Mouse (Mus musculus) intestine, postnatal 0 days (tissue): ENCODE data around the gene Pigf. TPM values are rescaled to one million over a fixed set of nuclear protein-coding genes. Genes with fewer than 3 reads are reported as not detected.

Experiments used
- ATAC-seq: fragments of 200-750 bp; cut with Nextera tagmentation; 2 replicates; pipeline ENCODE4 v1.8.0; 2017; ENCODE audit warnings: mild to moderate bottlenecking, moderate TSS enrichment, moderate library complexity
- H3K27ac ChIP-seq: fragments of 300-500 bp; sonication (generic); 2 replicates; pipeline ENCODE4 v1.5.1; 2014; ENCODE audit warnings: mild to moderate bottlenecking, low read depth, low read length, moderate library complexity
- H3K27me3 ChIP-seq: fragments of 300-500 bp; sonication (generic); replicated peaks from 2 replicates; pipeline ENCODE4 v1.6.1; 2014; ENCODE audit warnings: low read length, mixed read lengths; ENCODE audit not compliant: control insufficient read depth, insufficient read depth
- H3K36me3 ChIP-seq: fragments of 300-500 bp; sonication (generic); 2 replicates; pipeline ENCODE4 v1.6.1; 2014; ENCODE audit warnings: mild to moderate bottlenecking, moderate library complexity; ENCODE audit not compliant: control insufficient read depth, insufficient read depth
- H3K4me1 ChIP-seq: fragments of 300-500 bp; sonication (generic); replicated peaks from 2 replicates; pipeline ENCODE4 v1.6.1; 2014; ENCODE audit warnings: antibody characterized with exemption, low read length, mixed read lengths; ENCODE audit not compliant: control insufficient read depth, insufficient read depth
- H3K4me2 ChIP-seq: fragments of 300-500 bp; sonication (generic); replicated peaks from 2 replicates; pipeline ENCODE4 v1.6.1; 2014; ENCODE audit warnings: low read depth, mild to moderate bottlenecking, moderate library complexity
- H3K4me3 ChIP-seq: fragments of 300-500 bp; sonication (generic); 2 replicates; pipeline ENCODE4 v1.5.1; 2014; ENCODE audit warnings: low read depth, low read length
- H3K9ac ChIP-seq: fragments of 300-500 bp; sonication (generic); 2 replicates; pipeline ENCODE4 v1.6.1; 2014; ENCODE audit warnings: mild to moderate bottlenecking, low read depth, low read length
- H3K9me3 ChIP-seq: fragments of 300-500 bp; sonication (generic); 2 replicates; pipeline ENCODE4 v1.6.1; 2016; ENCODE audit warnings: mixed run types; ENCODE audit not compliant: control insufficient read depth
- CTCF ChIP-seq: sonication (generic); IDR thresholded peaks from 2 replicates; pipeline ENCODE4 v1.5.1; 2016; ENCODE audit warnings: low read depth, mild to moderate bottlenecking, control low read depth, antibody characterized with exemption, moderate library complexity
- WGBS: fragments of 180-500 bp; shearing (Covaris S2); extraction: QIAGEN DNeasy Blood & Tissue Kit; methylation state at CpG from one replicate; pipeline ENCODE4 v1.1.7; 2014; 5-methylcytosine and 5-hydroxymethylcytosine counted together
- polyA plus RNA-seq: library from polyadenylated mRNA; unstranded; fragments of >200 nt; fragmentation: Nextera tagmentation; extraction: Ambion mirVana; gene quantifications from 2 replicates; pipeline ENCODE4 v1.2.1, GENCODE M21; 2015

The Pigf gene
- polyA plus RNA-seq, 1 experiment from 2014 or later, result 42.6 TPM

DNA sequence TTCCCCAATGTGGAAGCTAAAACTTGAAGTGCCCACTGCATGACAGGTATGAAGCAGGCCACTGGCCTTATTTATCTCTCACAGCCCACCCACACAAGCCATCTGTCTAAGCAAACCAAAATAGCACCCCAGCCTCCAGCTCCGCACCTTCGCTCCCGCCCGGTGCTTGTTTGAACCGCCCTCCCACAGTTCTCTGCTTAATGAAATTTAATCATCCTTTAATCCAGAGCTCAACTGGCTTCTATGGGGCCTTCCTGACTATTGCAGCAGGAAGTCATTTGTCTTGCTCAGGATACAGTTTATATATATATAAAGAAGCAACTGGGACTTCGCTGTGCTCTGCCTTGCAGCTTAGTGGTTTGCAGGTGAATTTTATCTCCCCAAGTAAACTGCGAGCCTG lies 38.3 kb upstream of the Pigf start:
- no peak for ATAC-seq
- Histone ChIP-seq H3K9me3 (no peaks in the 10 kb centered on the region), H3K36me3 (no peaks in the 10 kb centered on the region), H3K4me3 (no peak overlapping the region), H3K4me2 (no peak overlapping the region), H3K9ac (no peak overlapping the region), H3K4me1 (no peaks in the 10 kb centered on the region), H3K27ac (no peak overlapping the region), H3K27me3 (no peaks in the 10 kb centered on the region)
- TF ChIP-seq CTCF, result no peak
- 66% methylated on average over 7 of the region's 7 CpGs for WGBS

DNA sequence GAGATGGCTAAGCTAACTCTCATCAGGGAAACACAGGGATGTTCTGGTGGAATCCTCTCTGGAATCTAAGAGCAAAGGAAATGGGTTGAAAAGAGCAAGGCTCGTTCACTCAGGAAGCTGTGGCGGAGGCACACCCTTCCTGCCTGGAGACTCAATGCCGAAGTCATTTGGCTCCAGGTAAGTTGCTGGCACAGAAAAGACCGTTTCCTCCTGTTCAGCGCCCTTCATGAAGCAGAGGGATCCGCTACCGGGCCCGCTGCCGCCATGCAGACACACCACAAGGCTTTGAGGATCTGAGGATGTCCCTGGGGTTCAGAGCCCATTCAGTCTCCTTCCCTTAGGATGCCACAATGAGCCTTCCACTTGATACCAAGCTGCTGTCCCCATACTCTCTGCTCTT lies 37.4 kb upstream of the Pigf start:
- Histone ChIP-seq H3K9ac (no peak overlapping the region), H3K36me3 (no peaks in the 10 kb centered on the region), H3K27ac (no peak overlapping the region), H3K4me3 (no peak overlapping the region), H3K9me3 (no peaks in the 10 kb centered on the region), H3K27me3 (no peaks in the 10 kb centered on the region), H3K4me1 (no peaks in the 10 kb centered on the region), H3K4me2 (no peak overlapping the region)
- no peak for ATAC-seq
- no peak for TF ChIP-seq CTCF
- WGBS, result 85% methylated on average over 9 of the region's 9 CpGs

DNA sequence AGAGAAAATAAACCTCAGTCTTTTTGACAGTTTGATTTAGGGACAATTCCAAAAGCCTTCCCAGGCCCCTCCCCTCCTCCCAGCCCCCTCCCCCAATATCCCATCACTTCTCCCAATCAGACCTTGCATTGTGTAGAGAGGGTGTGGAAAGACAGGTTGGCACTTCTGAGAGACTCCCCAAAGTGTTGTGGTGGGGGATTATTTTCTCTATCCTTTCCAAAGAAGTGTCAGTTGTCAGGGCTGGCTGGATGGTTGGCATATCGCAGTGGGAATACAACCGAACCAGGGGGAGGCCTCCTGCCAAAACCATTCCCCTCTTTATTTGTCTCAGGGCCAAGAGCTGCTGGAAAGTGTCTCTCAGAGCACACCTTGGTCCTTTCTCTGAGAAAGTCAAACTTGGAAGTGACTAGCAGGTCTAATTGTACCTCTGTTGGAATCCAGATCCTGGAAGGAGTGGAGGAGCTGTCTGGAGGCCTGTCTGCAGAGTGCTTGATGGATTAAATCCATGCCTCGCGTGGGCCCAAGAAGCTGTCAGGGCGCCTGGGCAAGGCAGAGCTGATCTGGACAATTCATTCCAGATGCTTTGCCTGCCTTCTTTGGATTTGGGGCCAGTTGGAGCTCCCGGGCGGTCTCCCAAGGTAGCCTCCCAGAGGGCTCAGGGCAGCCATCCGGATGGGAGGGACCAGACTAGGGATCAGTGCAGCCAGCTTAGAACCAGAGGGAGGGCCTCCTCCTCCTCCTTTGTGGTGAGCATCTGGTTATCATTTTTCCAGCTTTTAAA lies 32.5 kb upstream of the Pigf start:
- Histone ChIP-seq H3K9ac (no peak overlapping the region), H3K27me3 (no peaks in the 10 kb centered on the region), H3K4me1 (no peaks in the 10 kb centered on the region), H3K4me2 (no peak overlapping the region), H3K36me3 (no peaks in the 10 kb centered on the region), H3K9me3 (no peaks in the 10 kb centered on the region), H3K4me3 (no peak overlapping the region), H3K27ac (no peak overlapping the region)
- no peak for TF ChIP-seq CTCF
- WGBS, result 72% methylated on average over 8 of the region's 8 CpGs
- no peak for ATAC-seq

DNA sequence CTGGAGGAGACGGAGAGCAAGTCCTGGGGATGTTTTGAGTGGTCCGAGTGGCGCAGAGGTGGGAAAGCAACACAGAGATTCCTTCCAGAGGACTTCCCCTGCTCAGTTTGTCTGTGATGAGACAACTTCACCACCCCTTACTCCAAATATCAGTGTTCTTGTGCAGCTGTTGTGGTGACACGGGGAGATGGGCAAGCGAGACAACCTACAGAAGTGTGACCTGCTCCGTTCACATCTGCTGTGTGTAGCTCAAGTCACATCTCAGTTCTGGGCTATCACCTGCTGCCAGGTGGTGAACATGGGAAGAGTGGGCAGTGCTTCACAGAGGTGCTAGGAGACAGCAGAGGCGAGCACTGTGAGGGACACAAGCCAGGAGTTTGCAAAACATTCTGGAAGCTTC lies 31.6 kb upstream of the Pigf start:
- H3K4me3 ChIP-seq, result no peak overlapping the region
- H3K9ac ChIP-seq, result no peak overlapping the region
- no peaks in the 10 kb centered on the region for H3K36me3 ChIP-seq
- H3K4me2 ChIP-seq, result no peak overlapping the region
- no peaks in the 10 kb centered on the region for H3K27me3 ChIP-seq
- TF ChIP-seq CTCF, result no peak
- WGBS, result 92% methylated on average over 7 of the region's 7 CpGs
- no peaks in the 10 kb centered on the region for H3K9me3 ChIP-seq
- H3K4me1 ChIP-seq, result no peaks in the 10 kb centered on the region
- no peak overlapping the region for H3K27ac ChIP-seq
- no peak for ATAC-seq

DNA sequence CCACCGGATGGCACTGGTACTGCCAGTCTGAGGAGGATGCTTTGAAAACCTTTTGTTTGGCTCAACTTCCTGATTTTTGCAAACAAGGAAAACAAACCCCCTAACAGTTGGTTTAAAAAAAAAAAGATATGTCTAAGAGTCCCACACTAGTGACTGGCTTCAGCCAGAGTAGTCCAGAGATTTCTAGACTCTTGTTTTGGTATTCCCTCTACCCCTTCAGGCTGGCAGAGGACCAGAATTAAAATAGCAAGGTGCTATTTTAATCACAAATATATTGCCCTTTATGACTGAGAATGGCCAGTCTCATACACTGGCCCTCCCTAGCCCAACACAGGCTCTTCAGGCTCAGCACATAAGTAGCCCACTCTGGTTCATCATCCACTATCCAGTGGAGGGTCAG lies 30.5 kb upstream of the Pigf start:
- Histone ChIP-seq H3K4me2 (no peak overlapping the region), H3K9me3 (no peaks in the 10 kb centered on the region), H3K27ac (no peak overlapping the region), H3K4me3 (no peak overlapping the region), H3K9ac (no peak overlapping the region), H3K27me3 (no peaks in the 10 kb centered on the region), H3K36me3 (no peaks in the 10 kb centered on the region), H3K4me1 (no peaks in the 10 kb centered on the region)
- 47% methylated on average over 1 of the region's 1 CpGs for WGBS
- TF ChIP-seq CTCF, result no peak
- no peak for ATAC-seq

DNA sequence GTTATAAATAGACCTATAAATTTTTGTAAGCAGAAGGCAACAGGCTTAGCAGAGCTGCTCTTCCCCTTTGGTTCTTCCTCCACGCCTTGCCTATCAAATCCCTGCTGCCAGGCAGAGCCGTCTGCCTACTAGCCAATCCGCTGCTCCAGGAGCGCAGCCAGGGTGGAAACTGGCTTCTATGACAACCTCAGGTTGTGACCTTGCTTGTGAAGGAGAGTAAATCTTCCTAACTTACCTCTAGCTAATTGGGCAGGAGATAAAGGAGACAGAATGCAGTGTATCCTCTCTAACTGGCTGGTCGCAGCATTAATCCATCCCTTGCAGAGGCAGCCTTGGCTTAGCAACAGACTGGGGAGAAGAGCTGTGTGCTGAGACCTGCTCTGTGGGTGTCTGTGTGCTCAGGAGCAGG lies 29.8 kb upstream of the Pigf start:
- H3K27ac ChIP-seq, result no peak overlapping the region
- H3K4me3 ChIP-seq, result no peak overlapping the region
- no peaks in the 10 kb centered on the region for H3K4me1 ChIP-seq
- H3K27me3 ChIP-seq, result no peaks in the 10 kb centered on the region
- no peaks in the 10 kb centered on the region for H3K36me3 ChIP-seq
- WGBS, result 19% methylated on average over 5 of the region's 5 CpGs
- ATAC-seq, result no peak
- no peak overlapping the region for H3K9ac ChIP-seq
- H3K4me2 ChIP-seq, result 0 out of 2 replicates have a peak overlapping the region, but pooled peaks have one; percentile 13
- H3K9me3 ChIP-seq, result no peaks in the 10 kb centered on the region
- no peak for TF ChIP-seq CTCF
